Mouse (Mus musculus) small intestine, adult 2 months (tissue): Measurements from ENCODE around the gene Abhd16b.

Source experiments
- CTCF ChIP-seq: fragments of 200-500 bp; IDR thresholded peaks from 2 replicates; pipeline ENCODE4 v1.5.1; 2012; ENCODE audit warnings: low read depth, mild to moderate bottlenecking, control low read depth, inconsistent platforms, low read length, moderate library complexity, mixed read lengths; ENCODE audit not compliant: insufficient replicate concordance, insufficient read length; ENCODE audit errors: extremely low read depth
- POLR2A ChIP-seq: fragments of 200-500 bp; IDR thresholded peaks from 2 replicates; pipeline ENCODE4 v1.6.1; 2012; ENCODE audit warnings: low read depth, mild to moderate bottlenecking, control low read depth, inconsistent platforms, low read length, moderate library complexity

DNA sequence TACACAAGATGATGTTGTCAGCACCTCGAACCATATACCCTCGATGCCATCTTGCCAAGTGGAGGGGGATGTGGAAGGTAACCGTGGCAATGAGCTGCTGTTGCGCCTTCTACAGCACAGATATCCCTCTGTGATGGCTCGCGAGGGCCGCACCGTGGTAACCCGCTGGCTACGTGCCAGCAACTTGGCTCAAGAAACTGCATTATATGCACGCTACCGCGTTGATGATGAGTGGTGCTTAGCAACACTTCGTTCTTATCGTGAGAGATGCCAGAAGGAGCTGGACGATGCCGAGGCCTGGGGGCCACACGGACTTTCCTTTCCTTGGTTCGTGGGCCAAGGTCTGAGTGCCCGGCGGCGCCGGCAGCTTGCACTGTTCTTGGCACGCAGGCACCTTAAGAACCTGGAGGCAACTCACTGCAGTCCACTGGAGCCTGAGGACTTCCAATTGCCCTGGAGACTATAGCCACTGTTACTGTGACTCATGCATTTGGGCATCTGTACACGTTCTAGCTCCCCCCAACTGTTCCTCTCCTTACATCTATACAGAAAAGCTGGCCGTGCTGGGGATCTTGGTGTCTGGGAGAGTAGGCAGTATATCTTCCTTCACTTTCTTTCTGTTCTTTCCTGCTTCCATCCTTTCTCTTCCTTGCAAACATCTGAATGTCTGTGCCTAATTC is 1.4 kb downstream of the Abhd16b start:
- TF ChIP-seq POLR2A (no peak), CTCF (no peak)
